Mouse (Mus musculus) ovary, postnatal 10 days (tissue): ENCODE measurements around the gene Fmo1.

ENCODE experiments used
- DNase-seq: peaks from one replicate; pipeline ENCODE4 v3.0.0; 2022; ENCODE audit warnings: low spot score

Fmo1 gene

GRCm38 (mm10) chr1:162862328-162862727 is 4.1 kb downstream of the Fmo1 start:
- no peak for DNase-seq

GRCm38 (mm10) chr1:162859996-162860605 is 6.3 kb downstream of the Fmo1 start:
- DNase-seq, result no peak

GRCm38 (mm10) chr1:162859545-162859976 is 6.8 kb downstream of the Fmo1 start:
- no peak for DNase-seq

- DNase-seq, result no peak
These were observed 7.7 kb downstream of the Fmo1 start for GRCm38 (mm10) chr1:162858748-162859130.

- no peak for DNase-seq
These were observed 8.4 kb downstream of the Fmo1 start for GRCm38 (mm10) chr1:162857766-162858747.

GRCm38 (mm10) chr1:162853812-162854482 is 12.5 kb downstream of the Fmo1 start:
- DNase-seq, result no peak

- DNase-seq, result no peak
These were observed 18.9 kb downstream of the Fmo1 start for GRCm38 (mm10) chr1:162847554-162847953.

- no peak for DNase-seq
These were observed 26.2 kb downstream of the Fmo1 start for GRCm38 (mm10) chr1:162840211-162840610.

GRCm38 (mm10) chr1:162838976-162839375 is 27.4 kb downstream of the Fmo1 start:
- no peak for DNase-seq

- no peak for DNase-seq
These were observed 32.1 kb downstream of the Fmo1 start for GRCm38 (mm10) chr1:162834342-162834741.

- no peak for DNase-seq
These were observed 33.8 kb downstream of the Fmo1 start for GRCm38 (mm10) chr1:162832574-162832953.

GRCm38 (mm10) chr1:162831838-162832573 is 34.4 kb downstream of the Fmo1 start:
- DNase-seq, result no peak

GRCm38 (mm10) chr1:162819280-162819679 is 47.1 kb downstream of the Fmo1 start:
- no peak for DNase-seq

- no peak for DNase-seq
These were observed 50.9 kb downstream of the Fmo1 start for GRCm38 (mm10) chr1:162815381-162816127.

- DNase-seq, result no peak
These were observed 51.5 kb downstream of the Fmo1 start for GRCm38 (mm10) chr1:162814932-162815331.

GRCm38 (mm10) chr1:162813836-162814156 is 52.6 kb downstream of the Fmo1 start, which contains the start of gene Fmo4:
Fmo4 (minus strand) TSS chr1:162813972.
- no peak for DNase-seq

- DNase-seq, result no peak
These were observed 53.1 kb downstream of the Fmo1 start for GRCm38 (mm10) chr1:162813143-162813835.

GRCm38 (mm10) chr1:162808541-162808940 is 57.9 kb downstream of the Fmo1 start:
- DNase-seq, result no peak

GRCm38 (mm10) chr1:162807441-162807840 is 59.0 kb downstream of the Fmo1 start:
- no peak for DNase-seq

GRCm38 (mm10) chr1:162805011-162805410 is 61.4 kb downstream of the Fmo1 start:
- no peak for DNase-seq

- DNase-seq, result no peak
These were observed 70.0 kb downstream of the Fmo1 start for GRCm38 (mm10) chr1:162796441-162796840.
